Mouse (Mus musculus): ENCODE data around the gene Gm7168.
"Not testable (repeated sequence)": the region's sequence is repeated elsewhere in the genome, so short reads cannot be mapped to it uniquely, and the experiment has no call there.

The Gm7168 gene

GRCm38 (mm10) chr17:13948073-13948472 lies at the start of gene Gm7168:
Gene Gm7168, plus strand, starts transcription at chr17:13948373.
- DNase-seq (ENCODE audit: low spot score in 2 of 2) = not testable (repeated sequence)

GRCm38 (mm10) chr17:13898838-13899237 lies 49.3 kb upstream of the Gm7168 start:
- no peak for DNase-seq (ENCODE audit: low spot score in 2 of 2)

- DNase-seq (ENCODE audit: low spot score in 2 of 2) = no peak
These were observed 48.9 kb upstream of the Gm7168 start for GRCm38 (mm10) chr17:13899241-13899640.

DNA sequence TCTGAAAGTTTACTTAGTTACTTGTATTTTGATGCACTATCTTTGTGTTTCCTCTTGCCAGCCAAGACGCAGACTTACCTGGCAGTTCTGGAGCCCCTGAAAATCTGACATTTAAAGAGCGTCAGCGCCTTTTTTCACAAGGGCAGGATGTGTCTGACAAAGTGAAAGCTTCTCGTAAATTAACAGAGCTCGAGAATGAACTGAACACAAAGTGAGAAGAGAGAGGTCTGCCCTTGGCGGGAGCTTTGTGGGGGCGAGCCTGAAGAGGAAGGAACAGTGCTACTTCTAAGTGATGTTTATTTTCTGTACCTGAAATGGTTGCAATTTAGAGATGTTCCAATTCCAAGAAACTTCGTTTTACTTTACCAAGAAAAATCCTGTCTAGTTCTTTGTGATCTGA lies 44.4 kb upstream of the Gm7168 start:
- no peak for DNase-seq (ENCODE audit: low spot score in 2 of 2)

GRCm38 (mm10) chr17:13907082-13907481 lies 41.1 kb upstream of the Gm7168 start:
- no peak for DNase-seq (ENCODE audit: low spot score in 2 of 2)

DNA sequence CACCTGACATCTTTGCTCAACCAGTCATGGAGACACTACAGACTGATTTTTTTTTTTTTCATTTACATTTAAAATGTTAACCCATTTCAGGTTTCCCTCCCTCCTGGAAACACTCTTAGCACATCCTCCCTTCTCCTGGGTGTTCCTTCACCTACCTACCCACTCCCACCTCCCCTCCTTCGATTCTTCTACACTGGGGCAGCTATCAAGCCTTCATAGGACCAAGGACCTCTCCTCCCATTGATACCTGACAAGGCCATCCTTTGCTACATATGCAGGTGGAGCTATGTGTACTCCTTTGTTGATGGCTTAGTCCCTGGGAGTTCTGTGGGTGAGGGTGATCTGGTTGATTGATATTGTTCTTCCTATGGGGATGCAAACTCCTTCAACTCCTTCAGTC lies 40.5 kb upstream of the Gm7168 start:
- DNase-seq (ENCODE audit: low spot score in 2 of 2) = no peak

GRCm38 (mm10) chr17:13913951-13914350 lies 34.2 kb upstream of the Gm7168 start:
- no peak for DNase-seq (ENCODE audit: low spot score in 2 of 2)

DNA sequence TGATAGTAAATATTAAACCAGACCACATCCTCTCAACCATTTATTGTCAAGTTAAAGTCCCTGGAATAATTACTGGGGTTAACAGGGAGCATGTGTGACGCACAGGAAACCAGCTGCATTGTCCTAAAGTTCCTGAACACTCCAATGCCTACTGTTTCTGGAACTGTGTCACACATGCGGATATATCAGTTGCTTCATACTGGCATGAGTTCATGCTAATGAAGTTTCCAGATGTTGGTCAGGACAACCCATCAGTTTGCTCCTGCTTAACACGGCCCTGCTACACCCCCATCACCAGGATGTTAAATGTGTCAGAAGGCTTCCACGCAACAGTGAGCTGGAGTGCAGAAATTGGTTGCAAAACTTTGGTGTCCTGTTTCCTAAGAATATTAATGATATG lies 33.6 kb upstream of the Gm7168 start:
- DNase-seq (ENCODE audit: low spot score in 2 of 2) = no peak

- DNase-seq (ENCODE audit: low spot score in 2 of 2) = no peak
These were observed 27.4 kb upstream of the Gm7168 start for GRCm38 (mm10) chr17:13920771-13921170.

DNA sequence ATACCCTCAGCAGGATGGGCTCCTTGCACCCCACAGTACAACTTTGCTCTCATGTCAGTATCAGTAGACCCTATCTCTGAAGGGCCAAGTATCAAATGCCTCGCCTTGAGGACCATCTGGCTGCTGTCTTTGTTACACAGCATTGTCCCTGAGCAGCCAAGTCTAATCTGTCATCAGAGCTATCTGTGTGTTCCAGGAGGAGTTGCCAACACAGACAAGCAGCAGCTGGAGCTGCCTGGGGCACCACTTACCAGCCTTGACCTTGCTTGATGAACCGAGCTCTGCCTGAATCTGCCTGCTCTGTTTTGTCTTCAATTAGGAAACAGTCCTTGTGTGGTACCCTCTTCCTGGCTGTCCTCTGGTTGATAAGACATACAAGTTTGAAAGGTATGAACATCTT lies 24.8 kb upstream of the Gm7168 start:
- no peak for DNase-seq (ENCODE audit: low spot score in 2 of 2)

- no peak for DNase-seq (ENCODE audit: low spot score in 2 of 2)
These were observed 23.6 kb upstream of the Gm7168 start for GRCm38 (mm10) chr17:13924588-13924987.

DNA sequence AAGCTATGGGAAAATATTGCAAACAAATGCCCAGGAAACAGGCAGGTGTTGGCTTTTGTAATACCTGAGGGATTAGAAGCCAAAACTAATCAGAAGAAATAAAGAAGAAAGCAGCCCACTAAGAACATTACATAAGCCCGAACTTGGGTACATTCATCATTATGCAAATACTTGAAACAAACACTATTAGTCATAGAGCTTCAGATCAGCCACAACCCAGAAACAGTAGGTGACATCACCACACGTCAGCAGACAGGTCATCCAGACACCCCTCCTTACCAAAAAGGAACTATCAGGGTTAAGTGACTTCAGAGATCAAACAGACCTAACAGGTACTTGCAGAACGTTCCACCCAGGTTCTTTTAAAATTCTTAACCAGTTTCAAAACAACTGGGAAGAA lies 22.2 kb upstream of the Gm7168 start:
- no peak for DNase-seq (ENCODE audit: low spot score in 2 of 2)

DNA sequence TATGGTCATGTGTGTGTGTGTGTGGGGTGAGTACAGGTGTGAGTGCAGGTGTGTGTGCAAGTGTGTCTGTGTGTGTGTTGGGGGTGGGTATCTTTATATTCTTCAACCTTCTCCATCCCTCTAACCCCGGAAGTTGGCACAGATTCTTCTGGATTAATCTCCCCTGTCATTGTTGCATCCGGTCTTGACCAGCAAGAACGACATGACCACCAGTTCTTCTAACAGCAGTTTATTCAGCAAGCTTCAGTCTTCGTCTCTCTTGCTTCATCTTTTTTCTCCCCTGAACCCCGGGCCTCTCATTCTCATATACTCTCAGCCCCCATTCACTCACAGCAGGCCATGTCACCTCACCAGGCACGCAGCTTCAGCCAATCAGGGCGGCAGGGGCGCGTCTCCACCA lies 17.8 kb upstream of the Gm7168 start:
- no peak for DNase-seq (ENCODE audit: low spot score in 2 of 2)

- DNase-seq (ENCODE audit: low spot score in 2 of 2) = not testable (repeated sequence)
These were observed 12.8 kb upstream of the Gm7168 start for GRCm38 (mm10) chr17:13935364-13935763.

DNA sequence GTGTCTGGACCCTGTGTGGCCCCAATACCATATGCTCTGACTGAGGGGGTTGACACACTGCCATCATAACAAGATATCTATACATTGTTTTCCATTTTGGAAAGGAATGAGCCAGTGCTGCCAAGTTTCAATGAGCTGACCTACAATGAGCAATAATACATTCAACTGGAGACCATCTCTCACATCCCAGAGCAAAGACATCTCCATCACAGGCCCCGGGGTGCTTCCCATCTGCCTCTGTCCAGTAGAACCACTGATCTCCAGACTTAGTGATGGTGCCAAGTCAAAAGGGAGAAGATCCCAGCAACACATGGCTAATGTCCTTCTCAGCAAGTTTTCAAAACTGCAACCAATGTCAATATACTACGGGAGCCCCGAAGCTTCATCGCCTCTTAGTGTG lies 10.4 kb upstream of the Gm7168 start:
- no peak for DNase-seq (ENCODE audit: low spot score in 2 of 2)

DNA sequence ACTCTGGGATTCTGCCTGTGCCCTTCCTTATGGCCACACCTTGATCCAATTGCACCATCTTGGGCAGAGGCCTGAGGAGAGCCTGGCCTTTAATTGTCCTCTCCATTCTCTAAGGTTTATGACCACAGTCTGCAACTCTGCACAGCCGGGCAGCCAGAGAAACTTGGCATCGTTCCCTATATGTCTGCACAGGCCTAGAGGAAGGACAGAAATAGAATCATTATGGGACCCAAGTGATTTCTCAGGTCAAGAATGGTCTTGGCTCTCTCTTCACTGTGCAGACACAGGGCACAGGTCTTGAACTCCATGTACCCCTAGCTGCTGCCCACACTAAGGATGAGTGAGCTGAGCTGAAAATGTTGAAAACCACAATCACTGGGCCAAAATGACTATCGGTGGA lies 9.5 kb upstream of the Gm7168 start:
- no peak for DNase-seq (ENCODE audit: low spot score in 2 of 2)

DNA sequence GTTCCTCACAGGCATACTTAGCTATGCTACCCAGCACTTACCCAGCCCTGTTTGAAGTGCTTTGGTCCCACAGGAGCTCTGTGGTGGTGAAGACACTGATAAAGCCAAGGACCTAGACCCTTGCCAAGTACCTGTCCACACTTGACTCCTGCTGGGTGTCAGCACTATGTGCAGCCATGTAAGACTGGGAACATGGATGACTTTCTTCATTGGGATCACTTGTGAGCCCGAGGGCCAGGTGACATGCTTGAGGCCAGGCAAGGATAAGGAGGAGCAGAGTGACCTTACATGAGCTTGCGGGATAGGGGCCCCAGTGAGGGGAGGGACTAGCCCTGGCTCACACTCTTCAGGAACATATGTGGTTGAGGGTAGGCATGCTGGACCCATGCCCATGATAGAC lies 8.9 kb upstream of the Gm7168 start:
- DNase-seq (ENCODE audit: low spot score in 2 of 2) = not testable (repeated sequence)

DNA sequence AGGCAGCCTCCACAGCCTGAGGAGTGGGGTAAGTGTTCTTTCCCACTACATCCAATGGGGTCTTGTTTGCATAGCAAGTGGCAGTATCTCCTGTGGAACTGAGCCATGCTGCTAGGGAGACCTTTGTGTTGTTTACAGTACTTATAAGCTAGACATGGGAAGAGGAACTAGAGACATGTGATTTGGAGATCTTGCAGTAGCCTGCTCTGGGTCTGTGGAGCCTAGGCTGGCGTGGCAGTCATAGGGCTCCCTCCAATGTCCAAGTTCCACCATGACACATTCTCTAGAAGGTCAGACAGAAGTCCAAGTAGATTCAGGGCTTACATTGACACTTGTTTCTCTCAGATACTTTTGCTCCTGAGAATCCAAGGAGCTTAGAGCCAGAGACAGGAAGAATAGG lies 7.7 kb upstream of the Gm7168 start:
- no peak for DNase-seq (ENCODE audit: low spot score in 2 of 2)

DNA sequence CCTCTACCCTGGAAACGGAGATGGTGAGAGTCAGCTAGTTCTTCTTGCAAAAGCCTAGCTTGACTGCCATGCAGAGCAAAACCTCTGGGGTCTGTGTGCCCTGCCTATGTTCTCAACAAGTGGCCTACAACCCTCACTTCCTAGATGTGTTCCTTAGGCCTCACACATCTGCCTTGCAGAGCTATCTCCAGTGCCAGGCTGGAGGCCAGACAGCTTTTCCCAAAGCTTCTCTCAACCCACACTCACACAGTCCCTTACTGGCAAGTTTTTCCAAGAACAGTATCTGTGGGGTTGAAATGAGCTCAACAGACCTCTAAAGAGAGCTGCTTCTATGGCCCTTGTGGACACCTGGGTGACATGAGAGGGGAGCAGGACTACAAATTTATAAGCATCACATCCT lies 3.4 kb downstream of the Gm7168 start:
- DNase-seq (ENCODE audit: low spot score in 2 of 2) = not testable (repeated sequence)

- not testable (repeated sequence) for DNase-seq (ENCODE audit: low spot score in 2 of 2)
These were observed 10.0 kb downstream of the Gm7168 start for GRCm38 (mm10) chr17:13958129-13958528.

DNA sequence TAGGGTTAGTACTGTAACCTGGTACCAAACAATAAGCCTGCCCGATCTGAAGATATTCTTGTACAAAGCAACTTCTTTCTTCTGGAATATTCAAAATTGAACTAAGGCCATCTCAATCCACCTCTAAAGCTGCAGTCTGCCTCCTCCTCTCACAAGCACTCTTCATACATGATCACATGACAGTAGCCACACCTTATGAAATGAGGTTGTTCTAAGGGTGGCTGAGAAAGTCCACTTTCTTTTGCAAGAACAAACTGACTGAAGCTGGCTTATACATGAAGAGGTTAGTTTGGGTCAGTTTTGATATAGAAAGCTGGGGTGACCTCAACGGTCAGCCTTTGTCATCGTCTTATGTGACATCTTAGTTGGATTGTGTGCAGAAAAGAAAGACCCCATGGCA lies 14.1 kb downstream of the Gm7168 start:
- not testable (repeated sequence) for DNase-seq (ENCODE audit: low spot score in 2 of 2)

GRCm38 (mm10) chr17:13965048-13965447 lies 16.9 kb downstream of the Gm7168 start:
- not testable (repeated sequence) for DNase-seq (ENCODE audit: low spot score in 2 of 2)

DNA sequence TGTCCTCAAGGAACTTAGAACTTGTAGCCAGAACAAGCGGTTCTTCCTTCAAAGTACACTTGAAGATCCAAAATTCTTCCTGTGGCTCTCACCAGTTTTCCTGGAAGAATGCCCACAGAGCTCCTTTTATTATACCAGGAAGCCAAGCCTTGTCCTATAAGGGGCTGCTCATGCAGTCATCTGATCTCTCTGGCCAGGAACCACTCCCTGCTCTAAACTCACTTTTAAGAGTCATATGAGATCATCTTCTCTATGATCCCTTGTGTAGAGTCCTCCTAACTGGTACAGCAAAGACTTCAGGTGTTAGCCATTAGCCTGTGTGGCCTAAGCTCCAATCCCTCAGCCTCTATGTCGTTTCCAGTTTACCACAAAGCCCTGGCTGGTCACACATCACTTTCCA lies 21.7 kb downstream of the Gm7168 start:
- DNase-seq (ENCODE audit: low spot score in 2 of 2) = not testable (repeated sequence)

- not testable (repeated sequence) for DNase-seq (ENCODE audit: low spot score in 2 of 2)
These were observed 22.6 kb downstream of the Gm7168 start for GRCm38 (mm10) chr17:13970796-13971195.

DNA sequence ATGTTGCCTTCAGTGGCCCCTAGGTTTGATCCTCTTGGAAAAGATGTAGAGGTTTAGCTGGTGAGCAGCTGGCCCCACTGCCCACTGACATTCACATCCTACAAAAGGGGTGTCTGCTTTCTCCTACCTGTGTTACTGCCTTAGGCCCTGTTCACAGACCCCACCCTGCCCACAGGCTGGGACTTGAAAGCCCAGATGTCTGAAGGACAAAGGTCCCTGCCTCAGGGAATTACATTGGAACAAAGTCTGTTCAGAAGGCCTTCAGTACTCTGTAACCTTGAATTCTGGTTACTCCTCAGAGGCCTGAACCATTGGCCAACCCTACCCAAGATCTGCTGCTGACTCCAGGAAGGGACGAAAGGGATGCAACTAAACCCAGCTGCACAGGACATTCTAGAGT lies 39.5 kb downstream of the Gm7168 start:
- no peak for DNase-seq (ENCODE audit: low spot score in 2 of 2)

Measured in spleen, postnatal 4 days (tissue).